ENCODE assay signal across 9 mouse cellular contexts in genomic region chr12:77240839-77241238, GRCm38 (mm10). TPM values are rescaled to one million over a fixed set of nuclear protein-coding genes. Genes with fewer than 3 reads are reported as not detected.
DNase-seq lines count a peak whose midpoint lies in the region; ATAC-seq and TF ChIP-seq lines count a peak whose summit lies in the region.
"Had no signal": no experiment of that assay in that cellular context is flagged by ENCODE, and none has a peak within 500 bp of the region (broad histone marks: within the 10 kb centered on the region; RNA-seq: fewer than 3 reads in every experiment).

No protein-coding gene starts in this region.

- no peak overlapping the region for H3K9ac ChIP-seq in heart, embryonic 11.5 days (ENCODE audit: low read depth, low read length)
- H3K9ac ChIP-seq in hindbrain, embryonic 14.5 days: no peak overlapping the region
- H3K9ac ChIP-seq: neural tube, embryonic 12.5 days had no signal

- H3K4me3 ChIP-seq in heart, embryonic 11.5 days (ENCODE audit: low read depth, low read length): no peak overlapping the region
- H3K4me3 ChIP-seq in thymus, adult 2 months (ENCODE audit: control insufficient read depth, insufficient read depth, low read length): no peak overlapping the region
- no peak overlapping the region; the same call in none of the 2 replicates for H3K4me3 ChIP-seq in hindbrain, embryonic 14.5 days (replicated peaks; ENCODE audit: low read length)
- H3K4me3 ChIP-seq: neural tube, embryonic 12.5 days had no signal

- H3K27me3 ChIP-seq in heart, embryonic 11.5 days (ENCODE audit: control insufficient read depth, insufficient read depth, low read length): no peaks in the 10 kb centered on the region
- H3K27me3 ChIP-seq in thymus, adult 2 months (ENCODE audit: control insufficient read depth, insufficient read depth, low read length): no peaks in the 10 kb centered on the region
- H3K27me3 ChIP-seq in hindbrain, embryonic 14.5 days (ENCODE audit: control insufficient read depth, insufficient read depth, low read length): no peaks in the 10 kb centered on the region
- H3K27me3 ChIP-seq: neural tube, embryonic 12.5 days had no signal

- intact Hi-C loops in heart, postnatal 10 days (cut with DNase I): loop anchor here (1.0 to 10.0 kb wide), 4 partner anchors 327 to 544 kb away; no protein-coding TSS in a partner anchor

- no peak overlapping the region for H3K4me2 ChIP-seq in heart, embryonic 11.5 days
- peak overlapping the region; percentile 67 for H3K4me2 ChIP-seq in hindbrain, embryonic 14.5 days (replicated peaks)

- no peaks in the 10 kb centered on the region for H3K36me3 ChIP-seq in heart, embryonic 11.5 days (ENCODE audit: control insufficient read depth, insufficient read depth, low read length)
- no peaks in the 10 kb centered on the region for H3K36me3 ChIP-seq in thymus, adult 2 months (ENCODE audit: control insufficient read depth, insufficient read depth, low read length)
- no peaks in the 10 kb centered on the region for H3K36me3 ChIP-seq in hindbrain, embryonic 14.5 days (replicated peaks; ENCODE audit: control insufficient read depth, insufficient read depth)
- H3K36me3 ChIP-seq: neural tube, embryonic 12.5 days had no signal

- WGBS in heart, embryonic 11.5 days (ENCODE audit: insufficient replicate concordance): 82% methylated on average over 1 of the region's 1 CpGs
- 12% methylated on average over 1 of the region's 1 CpGs for WGBS in thymus, adult 2 months
- 78% methylated on average over 1 of the region's 1 CpGs for WGBS in hindbrain, embryonic 14.5 days

- no peaks in the 10 kb centered on the region for H3K4me1 ChIP-seq in heart, embryonic 11.5 days (ENCODE audit: control insufficient read depth, insufficient read depth, low read length)
- peaks cover 3% of the 10 kb centered on the region; the same call in 1 of the 2 replicates for H3K4me1 ChIP-seq in thymus, adult 2 months (replicated peaks; ENCODE audit: control insufficient read depth, insufficient read depth, low read length)
- peaks cover 4% of the 10 kb centered on the region; the same call in 1 of the 2 replicates for H3K4me1 ChIP-seq in hindbrain, embryonic 14.5 days (replicated peaks; ENCODE audit: control insufficient read depth, insufficient read depth, low read length)
- H3K4me1 ChIP-seq: neural tube, embryonic 12.5 days had no signal

- H3K9me3 ChIP-seq in heart, embryonic 11.5 days (replicated peaks; ENCODE audit: control insufficient read depth, low read length): no peaks in the 10 kb centered on the region
- no peaks in the 10 kb centered on the region for H3K9me3 ChIP-seq in hindbrain, embryonic 14.5 days (ENCODE audit: control insufficient read depth, low read length)
- H3K9me3 ChIP-seq: neural tube, embryonic 12.5 days had no signal

- DNase-seq in heart, postnatal 10 days: peak; percentile 21 to 54
- DNase-seq in thymus, adult 2 months: peak; percentile 49
- no peak for DNase-seq in thymus, adult 18-20 months
- DNase-seq in hindbrain, embryonic 14.5 days (ENCODE audit: low spot score): peak; percentile 67
- DNase-seq in thymus, postnatal 4 days: peak; percentile 50
- no peak for DNase-seq in left cerebral cortex, adult 9 months (ENCODE audit: low spot score in 2 of 2)

- no peak for TF ChIP-seq CTCF in thymus, adult 2 months (IDR thresholded peaks at IDR 0.05; ENCODE audit: borderline replicate concordance, control insufficient read depth, extremely low read depth, insufficient read depth, low read length, poor library complexity)

- TF ChIP-seq POLR2A in thymus, adult 2 months (IDR thresholded peaks at IDR 0.05; ENCODE audit: control insufficient read depth, extremely low read depth, insufficient read depth, low read length, poor library complexity): no peak

- no peak for ATAC-seq in heart, embryonic 11.5 days (replicated peaks; ENCODE audit: insufficient number of reproducible peaks, low FRiP score, low TSS enrichment)
- ATAC-seq in hindbrain, embryonic 14.5 days (ENCODE audit: low FRiP score): no peak
- ATAC-seq in granulocyte monocyte progenitor cell, adult 5-6 weeks (replicated peaks; ENCODE audit: poor library complexity, severe bottlenecking): no peak

- no peak overlapping the region for H3K27ac ChIP-seq in heart, embryonic 11.5 days (ENCODE audit: low read depth, low read length)
- H3K27ac ChIP-seq in thymus, adult 2 months (ENCODE audit: control insufficient read depth, insufficient read depth, low read length): no peak overlapping the region
- no peak overlapping the region for H3K27ac ChIP-seq in hindbrain, embryonic 14.5 days
- H3K27ac ChIP-seq: neural tube, embryonic 12.5 days had no signal

RNA-seq across cellular contexts. Expression of gene Fut8, which starts 2.9 kb away (rescaled TPM):
- 10 to 100 TPM; 25.2 to 27.4 TPM for total RNA-seq in heart, postnatal 10 days (2021)
- 17.1 and 18.6 TPM in 2 replicates for polyA plus RNA-seq in heart, embryonic 11.5 days (2014; fragmentation: Nextera tagmentation; extraction: Ambion mirVana)
- 10.8 and 14.6 TPM in 2 replicates for polyA plus RNA-seq in thymus, adult 2 months (2012; rRNA removed)
- 62.2 and 74.7 TPM in 2 replicates for polyA plus RNA-seq in hindbrain, embryonic 14.5 days (2014; fragmentation: Nextera tagmentation; extraction: Ambion mirVana)
- total RNA-seq in granulocyte monocyte progenitor cell, adult 5-6 weeks (2014; fragmentation: Nextera tagmentation): 114 and 142 TPM in 2 replicates
- total RNA-seq in granulocyte monocyte progenitor cell, adult 5-6 weeks (2017): 169 and 181 TPM in 2 replicates

Comparison
In these comparisons a context has a peak if more than half of its experiments do, and no peak if none do; other contexts are left out.
1. DNase-seq: peak in heart, postnatal 10 days (2 of 2), thymus, adult 2 months (single experiment), hindbrain, embryonic 14.5 days (single experiment) and thymus, postnatal 4 days (single experiment); none in thymus, adult 18-20 months (0 of 2) and left cerebral cortex, adult 9 months (0 of 2).